Mouse (Mus musculus) liver, postnatal 0 days (tissue): ENCODE measurements around the gene Apex1.

Source experiments
- CTCF ChIP-seq: sonication (generic); IDR thresholded peaks from 2 replicates; pipeline ENCODE4 v1.5.1; 2016; ENCODE audit warnings: antibody characterized with exemption, low read depth
- EP300 ChIP-seq: IDR thresholded peaks from 2 replicates; pipeline ENCODE4 v1.6.1; 2016; ENCODE audit warnings: antibody characterized with exemption, low read depth, mild to moderate bottlenecking

DNA sequence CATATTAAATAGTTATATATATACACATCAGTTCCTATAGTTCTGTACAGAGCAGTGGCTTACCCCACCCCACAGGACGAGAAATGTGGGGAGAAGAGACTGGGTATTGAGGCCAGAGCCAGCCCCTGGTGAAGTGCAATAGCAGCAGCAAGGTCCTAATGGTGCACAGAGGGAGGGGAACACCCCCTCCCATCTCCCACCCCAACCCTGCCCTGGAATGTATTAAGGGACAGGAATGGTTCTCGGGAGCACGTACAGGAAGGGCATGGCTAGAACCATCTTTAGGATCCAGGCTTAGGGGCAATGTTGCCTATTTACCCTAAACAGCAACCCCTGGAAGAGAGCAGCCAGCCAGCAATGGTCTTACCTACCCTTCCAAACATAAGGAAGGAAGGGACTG lies 2.6 kb downstream of the Apex1 start:
- TF ChIP-seq CTCF, result no peak
- no peak for TF ChIP-seq EP300
